Mouse (Mus musculus) kidney, embryonic 14.5 days (tissue): Measurements from ENCODE around the gene Daxx. TPM values are rescaled to one million over a fixed set of nuclear protein-coding genes. Genes with fewer than 3 reads are reported as not detected.

ENCODE experiments used
- ATAC-seq: fragments of 200-750 bp; cut with Nextera tagmentation; 2 replicates; pipeline ENCODE4 v1.8.0; 2017; ENCODE audit warnings: moderate number of reproducible peaks, mild to moderate bottlenecking, moderate TSS enrichment, moderate library complexity; ENCODE audit not compliant: low FRiP score, low TSS enrichment
- H3K27ac ChIP-seq: fragments of 300-500 bp; sonication (generic); 2 replicates; pipeline ENCODE4 v1.5.1; 2014; ENCODE audit warnings: low read depth, mild to moderate bottlenecking, low read length, moderate library complexity, mixed read lengths
- H3K27me3 ChIP-seq: fragments of 300-500 bp; sonication (generic); 2 replicates; pipeline ENCODE4 v1.6.1; 2014; ENCODE audit warnings: mild to moderate bottlenecking, low read length; ENCODE audit not compliant: control insufficient read depth, insufficient read depth
- H3K36me3 ChIP-seq: fragments of 300-500 bp; sonication (generic); 2 replicates; pipeline ENCODE4 v1.6.1; 2014; ENCODE audit warnings: low read length, mixed read lengths; ENCODE audit not compliant: control insufficient read depth, insufficient read depth
- H3K4me1 ChIP-seq: fragments of 300-500 bp; sonication (generic); 2 replicates; pipeline ENCODE4 v1.6.1; 2014; ENCODE audit warnings: low read length, mixed read lengths; ENCODE audit not compliant: control insufficient read depth, insufficient read depth
- H3K4me2 ChIP-seq: fragments of 300-500 bp; sonication (generic); replicated peaks from 2 replicates; pipeline ENCODE4 v1.6.1; 2014; ENCODE audit warnings: low read depth, mild to moderate bottlenecking, low read length
- H3K4me3 ChIP-seq: fragments of 300-500 bp; sonication (generic); 2 replicates; pipeline ENCODE4 v1.5.1; 2014; ENCODE audit warnings: mild to moderate bottlenecking, low read length
- H3K9ac ChIP-seq: fragments of 300-500 bp; sonication (generic); 2 replicates; pipeline ENCODE4 v1.6.1; 2014; ENCODE audit warnings: low read depth, mild to moderate bottlenecking, low read length, moderate library complexity
- H3K9me3 ChIP-seq: fragments of 300-500 bp; sonication (generic); 2 replicates; pipeline ENCODE4 v1.6.1; 2016; ENCODE audit warnings: low read length; ENCODE audit not compliant: control insufficient read depth
- WGBS: fragments of 180-500 bp; shearing (Covaris S2); extraction: QIAGEN DNeasy Blood & Tissue Kit; methylation state at CpG from one replicate; pipeline ENCODE4 v1.1.7; 2014; 5-methylcytosine and 5-hydroxymethylcytosine counted together
- polyA plus RNA-seq: library from polyadenylated mRNA; unstranded; fragments of >200 nt; fragmentation: Nextera tagmentation; extraction: Ambion mirVana; gene quantifications from 2 replicates; pipeline ENCODE4 v1.2.1, GENCODE M21; 2014

Gene Daxx
- polyA plus RNA-seq, 1 experiment from 2014 or later, result 50.8 TPM

GRCm38 (mm10) chr17:33924577-33925283 is 15.5 kb downstream of the Daxx start:
- Histone ChIP-seq H3K4me2 (no peak overlapping the region), H3K27ac (no peak overlapping the region), H3K9ac (no peak overlapping the region), H3K4me1 (peaks cover 5% of the 10 kb centered on the region; the same call in 1 of the 2 replicates), H3K9me3 (no peaks in the 10 kb centered on the region), H3K36me3 (peaks cover 5% of the 10 kb centered on the region; the same call in 1 of the 2 replicates), H3K27me3 (no peaks in the 10 kb centered on the region), H3K4me3 (no peak overlapping the region)
- no peak for ATAC-seq
- WGBS, result 81% methylated on average over 10 of the region's 10 CpGs

- Histone ChIP-seq H3K9ac (no peak overlapping the region), H3K36me3 (peaks cover 5% of the 10 kb centered on the region; the same call in 1 of the 2 replicates), H3K27me3 (no peaks in the 10 kb centered on the region), H3K4me3 (no peak overlapping the region), H3K9me3 (no peaks in the 10 kb centered on the region), H3K27ac (no peak overlapping the region), H3K4me2 (no peak overlapping the region), H3K4me1 (peaks cover 5% of the 10 kb centered on the region; the same call in 1 of the 2 replicates)
- 86% methylated on average over 21 of the region's 21 CpGs for WGBS
- ATAC-seq, result no peak
Observed at GRCm38 (mm10) chr17:33925406-33926116, 16.3 kb downstream of the Daxx start.

DNA sequence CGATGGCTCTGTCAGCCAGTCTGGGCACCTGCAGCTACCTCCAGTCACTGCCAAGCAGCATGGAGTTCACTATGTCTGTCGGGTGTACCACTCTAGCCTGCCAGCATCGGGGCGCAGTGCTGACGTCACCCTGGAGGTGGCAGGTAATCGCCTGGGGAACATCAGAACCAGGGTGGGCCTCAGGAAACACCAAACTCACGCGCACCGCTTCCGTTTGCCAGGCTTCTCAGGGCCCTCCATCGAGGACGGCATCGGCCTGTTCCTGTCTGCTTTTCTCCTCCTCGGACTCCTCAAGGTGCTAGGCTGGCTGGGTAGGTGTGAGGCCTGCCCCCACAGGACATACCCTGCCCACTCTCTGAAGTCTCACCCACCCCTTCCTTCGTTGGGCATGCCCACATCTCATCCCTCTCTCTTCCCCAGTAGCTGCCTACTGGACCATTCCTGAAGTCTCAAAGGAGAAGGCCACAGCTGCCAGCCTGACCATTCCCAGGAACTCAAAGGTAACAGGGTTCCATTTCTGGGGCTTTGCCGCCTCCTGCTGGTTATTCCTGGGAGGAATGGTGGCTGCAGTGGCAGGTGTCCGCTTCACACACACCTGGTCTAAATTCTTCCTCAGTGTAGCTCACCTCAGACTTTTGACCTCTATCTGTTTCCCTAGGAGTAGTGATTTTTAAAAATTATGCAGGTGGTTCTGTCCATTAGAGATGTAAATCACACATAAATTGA is 17.2 kb downstream of the Daxx start:
- H3K36me3 ChIP-seq, result peaks cover 5% of the 10 kb centered on the region; the same call in 1 of the 2 replicates
- no peak for ATAC-seq
- H3K9me3 ChIP-seq, result no peaks in the 10 kb centered on the region
- no peaks in the 10 kb centered on the region for H3K27me3 ChIP-seq
- H3K4me1 ChIP-seq, result peaks cover 12% of the 10 kb centered on the region; the same call in 1 of the 2 replicates
- H3K27ac ChIP-seq, result no peak overlapping the region
- WGBS, result 74% methylated on average over 17 of the region's 17 CpGs
- no peak overlapping the region for H3K4me2 ChIP-seq
- H3K9ac ChIP-seq, result no peak overlapping the region
- no peak overlapping the region for H3K4me3 ChIP-seq

GRCm38 (mm10) chr17:33928251-33928947 is 19.2 kb downstream of the Daxx start:
- Histone ChIP-seq H3K9ac (peak overlapping the region; percentile 84; the same call in 1 of the 2 replicates), H3K4me1 (peaks cover 12% of the 10 kb centered on the region; the same call in 1 of the 2 replicates), H3K36me3 (peaks cover 8% of the 10 kb centered on the region; the same call in 1 of the 2 replicates), H3K4me2 (peak overlapping the region; percentile 100), H3K27me3 (no peaks in the 10 kb centered on the region), H3K4me3 (peak overlapping the region; percentile 84), H3K27ac (no peak overlapping the region), H3K9me3 (no peaks in the 10 kb centered on the region)
- WGBS, result 62% methylated on average over 21 of the region's 21 CpGs
- ATAC-seq, result no peak

GRCm38 (mm10) chr17:33929371-33930279 is 20.4 kb downstream of the Daxx start, which contains the start of gene Rgl2:
Gene Rgl2, plus strand, starts transcription at chr17:33929543.
- under 1% methylated on average over 55 of the region's 80 CpGs for WGBS
- peak within 1 kb of the TSS; percentile 84 for H3K4me3 ChIP-seq
- peak within 1 kb of the TSS; percentile 100 for H3K4me2 ChIP-seq
- no peaks in the 10 kb centered on the region for H3K9me3 ChIP-seq
- H3K36me3 ChIP-seq, result peaks cover 12% of the 10 kb centered on the region; the same call in 1 of the 2 replicates
- H3K9ac ChIP-seq, result peak within 1 kb of the TSS; percentile 84
- H3K27ac ChIP-seq, result peak within 1 kb of the TSS; percentile 93
- H3K27me3 ChIP-seq, result no peaks in the 10 kb centered on the region
- peaks cover 12% of the 10 kb centered on the region; the same call in 1 of the 2 replicates for H3K4me1 ChIP-seq
- peak; percentile 86 for ATAC-seq

DNA sequence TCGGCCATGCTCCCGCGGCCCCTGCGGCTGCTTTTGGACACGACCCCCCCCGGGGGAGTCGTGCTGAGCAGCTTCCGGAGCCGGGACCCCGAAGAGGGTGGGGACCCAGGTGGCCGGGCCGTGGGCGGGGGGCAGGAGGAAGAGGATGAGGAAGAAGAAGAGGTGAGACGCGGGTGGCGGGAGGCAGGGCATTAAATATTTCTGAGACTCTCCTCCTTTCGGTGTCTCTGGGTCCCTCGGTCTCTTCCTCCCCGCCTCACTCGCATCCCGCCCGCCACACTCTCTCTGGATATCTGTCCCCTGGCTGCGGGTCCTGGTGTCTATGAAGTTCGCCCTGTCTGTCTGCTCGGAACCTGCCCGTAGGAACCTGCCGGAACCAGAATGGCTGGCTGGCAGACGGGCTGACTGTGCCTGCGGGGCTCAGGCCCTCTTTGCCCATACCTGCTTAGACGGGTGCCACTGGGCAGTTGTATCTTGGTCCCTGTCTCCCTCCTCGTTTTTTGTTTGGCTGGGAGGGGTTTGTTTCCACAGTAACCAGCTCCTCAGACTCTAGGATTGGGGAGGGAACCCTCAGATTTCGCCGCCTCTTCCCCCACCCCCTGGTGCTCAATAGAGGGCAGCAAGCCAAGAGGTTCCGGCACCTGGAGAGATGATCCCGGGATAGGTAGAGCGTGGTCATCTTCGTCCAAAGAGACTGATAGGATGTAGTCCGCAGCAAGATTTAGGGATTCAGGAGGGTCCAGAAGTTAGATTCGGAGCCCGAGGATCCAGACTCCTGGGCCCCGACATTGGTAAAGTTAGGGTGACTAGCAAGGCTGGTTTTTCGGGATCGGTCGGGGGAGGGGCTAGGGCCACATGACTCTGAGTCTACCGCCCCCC is 21.3 kb downstream of the Daxx start:
- WGBS, result under 1% methylated on average over 39 of the region's 45 CpGs
- Histone ChIP-seq H3K4me2 (peak overlapping the region; percentile 100), H3K27ac (peak overlapping the region; percentile 93; the same call in 1 of the 2 replicates), H3K9me3 (no peaks in the 10 kb centered on the region), H3K4me1 (peaks cover 12% of the 10 kb centered on the region; the same call in 1 of the 2 replicates), H3K36me3 (peaks cover 16% of the 10 kb centered on the region; the same call in 1 of the 2 replicates), H3K27me3 (no peaks in the 10 kb centered on the region), H3K9ac (peak overlapping the region; percentile 84), H3K4me3 (peak overlapping the region; percentile 84)
- ATAC-seq, result 0 out of 2 replicates have a peak, but pooled peaks have one; percentile 8

GRCm38 (mm10) chr17:33931159-33931866 is 22.1 kb downstream of the Daxx start:
- H3K9ac ChIP-seq, result peak overlapping the region; percentile 84
- ATAC-seq, result 0 out of 2 replicates have a peak, but pooled peaks have one; percentile 1
- H3K4me2 ChIP-seq, result peak overlapping the region; percentile 100
- H3K4me3 ChIP-seq, result peak overlapping the region; percentile 84
- H3K9me3 ChIP-seq, result no peaks in the 10 kb centered on the region
- 42% methylated on average over 18 of the region's 18 CpGs for WGBS
- peaks cover 12% of the 10 kb centered on the region; the same call in 1 of the 2 replicates for H3K4me1 ChIP-seq
- H3K36me3 ChIP-seq, result peaks cover 18% of the 10 kb centered on the region; the same call in 1 of the 2 replicates
- no peaks in the 10 kb centered on the region for H3K27me3 ChIP-seq
- H3K27ac ChIP-seq, result no peak overlapping the region
